Mouse (Mus musculus) liver, postnatal 0 days (tissue): Measurements from ENCODE around the gene Fshr.

Experiments used
- CTCF ChIP-seq: sonication (generic); IDR thresholded peaks from 2 replicates; pipeline ENCODE4 v1.5.1; 2016; ENCODE audit warnings: antibody characterized with exemption, low read depth
- EP300 ChIP-seq: IDR thresholded peaks from 2 replicates; pipeline ENCODE4 v1.6.1; 2016; ENCODE audit warnings: antibody characterized with exemption, low read depth, mild to moderate bottlenecking

DNA sequence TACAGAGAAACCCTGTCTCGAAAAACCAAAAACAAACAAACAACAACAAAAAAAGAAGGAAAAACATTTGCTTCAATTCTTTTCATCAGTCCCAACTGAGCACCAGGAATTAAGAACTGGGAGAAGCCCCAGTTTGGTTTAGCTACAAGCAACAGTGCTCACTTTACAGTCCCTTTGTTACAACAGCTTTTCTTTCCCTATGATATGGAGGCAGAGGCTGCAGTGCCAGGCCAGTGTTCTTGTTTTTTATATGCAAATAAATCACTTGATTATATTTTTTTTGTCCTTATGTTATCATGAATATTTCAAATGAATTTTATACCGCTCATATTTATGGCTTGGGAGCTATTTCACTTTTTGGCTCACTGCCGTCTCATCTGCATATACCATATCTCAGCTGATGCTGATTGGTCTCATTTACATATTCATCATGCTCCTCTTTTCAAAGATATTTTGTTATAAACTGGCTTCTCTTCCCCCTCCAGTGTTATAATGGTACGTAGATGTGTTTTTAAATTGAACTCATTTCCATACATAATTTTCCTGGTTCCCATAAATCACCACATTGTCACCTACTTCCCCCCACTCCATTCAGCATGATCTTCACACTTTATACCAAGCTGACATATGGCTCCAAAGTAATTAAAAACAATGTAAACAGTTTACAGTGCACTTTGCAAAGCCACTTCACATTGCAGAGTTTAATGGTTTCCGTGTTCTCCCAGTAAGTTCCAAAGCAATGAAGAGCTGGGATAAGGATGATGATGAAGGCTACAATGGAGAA lies 110.6 kb downstream of the Fshr start:
- TF ChIP-seq CTCF (no peak), EP300 (no peak)
